Mouse (Mus musculus): Measurements from ENCODE around the gene Phf21a.

DNA sequence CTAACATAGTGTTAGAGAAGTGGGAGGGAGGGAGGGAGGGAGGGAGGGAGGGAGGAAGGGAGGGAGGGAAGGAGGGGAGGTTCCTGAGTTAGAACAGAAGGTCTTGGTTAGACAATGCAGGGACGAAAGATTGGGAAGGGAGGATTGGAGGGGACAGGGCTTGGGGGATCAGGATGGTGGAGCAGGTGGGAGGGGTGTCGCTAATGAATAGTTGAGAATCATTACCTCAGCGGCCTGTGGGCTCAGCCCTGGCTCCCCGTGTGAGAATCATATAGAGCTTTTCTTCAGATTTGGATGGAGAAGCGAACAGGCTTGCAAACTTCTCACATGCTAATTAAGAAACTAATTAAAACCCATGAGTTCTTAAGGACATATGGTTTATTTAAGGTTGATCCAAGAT is 23.3 kb upstream of the Phf21a start:
- TF ChIP-seq CTCF (IDR thresholded peaks at IDR 0.05; ENCODE audit: insufficient read depth, low read depth, low read length): no peak
- TF ChIP-seq POLR2A (IDR thresholded peaks at IDR 0.05; ENCODE audit: insufficient read depth, low read depth, low read length): no peak
